Mouse (Mus musculus) spleen, adult 2 months (tissue): ENCODE results near the gene Scgb1c1.

Experiments
- CTCF ChIP-seq: fragments of 200-500 bp; IDR thresholded peaks from 2 replicates; pipeline ENCODE4 v1.5.1; 2011; ENCODE audit warnings: mild to moderate bottlenecking, inconsistent platforms; ENCODE audit not compliant: insufficient read depth, insufficient read length, insufficient replicate concordance; ENCODE audit errors: extremely low read depth
- POLR2A ChIP-seq: fragments of 200-500 bp; IDR thresholded peaks from 2 replicates; pipeline ENCODE4 v1.6.1; 2011; ENCODE audit warnings: low read depth, low read length, inconsistent platforms

GRCm38 (mm10) chr7:140811714-140812113 is 33.6 kb upstream of the Scgb1c1 start:
- TF ChIP-seq CTCF (no peak), POLR2A (no peak)
